Mouse (Mus musculus) cortical plate, adult 2 months (tissue): ENCODE results near the gene Oard1.

Experiments used
- CTCF ChIP-seq: fragments of 200-500 bp; IDR thresholded peaks from 2 replicates; pipeline ENCODE4 v1.5.1; 2011; ENCODE audit warnings: mild to moderate bottlenecking, control low read depth, low read length; ENCODE audit not compliant: insufficient read depth; ENCODE audit errors: extremely low read depth
- POLR2A ChIP-seq: fragments of 200-500 bp; IDR thresholded peaks from 2 replicates; pipeline ENCODE4 v1.6.1; 2011; ENCODE audit warnings: mild to moderate bottlenecking, low read length, control low read depth; ENCODE audit not compliant: insufficient read depth; ENCODE audit errors: extremely low read depth

- TF ChIP-seq POLR2A (no peak), CTCF (no peak)
Observed at GRCm38 (mm10) chr17:48451753-48452444, 42.1 kb downstream of the Oard1 start.
